Mouse (Mus musculus) kidney, postnatal 25 days (tissue): Measurements from ENCODE around the gene Anxa6.
A peak's percentile ranks its signal among the peaks of the same experiment; 100 is the strongest.

ENCODE experiments used
- DNase-seq, 2 experiments: peaks; one replicate each; pipeline ENCODE4 v3.0.0; 2021; ENCODE audit warnings: mixed read lengths in 2 of 2

The Anxa6 gene

DNA sequence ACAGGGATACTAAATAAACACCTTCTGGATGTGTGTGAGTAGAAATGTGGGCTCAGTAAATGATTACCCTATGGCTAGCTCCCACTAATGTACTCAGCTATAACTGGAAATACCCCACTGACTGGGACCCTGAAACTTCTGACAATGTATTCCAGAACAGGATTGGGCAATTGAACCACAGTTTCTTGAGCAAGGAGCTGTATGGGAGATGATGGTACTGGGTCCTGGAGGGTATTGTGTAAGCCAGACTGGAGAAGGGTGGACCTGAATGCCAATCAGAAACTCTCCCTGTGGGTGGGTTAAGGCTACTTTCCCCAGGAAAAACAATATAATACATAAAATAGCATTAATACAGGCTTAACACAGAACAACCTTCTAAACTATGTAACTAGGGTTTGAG, 43.3 kb downstream of the Anxa6 start:
- no peak for DNase-seq

DNA sequence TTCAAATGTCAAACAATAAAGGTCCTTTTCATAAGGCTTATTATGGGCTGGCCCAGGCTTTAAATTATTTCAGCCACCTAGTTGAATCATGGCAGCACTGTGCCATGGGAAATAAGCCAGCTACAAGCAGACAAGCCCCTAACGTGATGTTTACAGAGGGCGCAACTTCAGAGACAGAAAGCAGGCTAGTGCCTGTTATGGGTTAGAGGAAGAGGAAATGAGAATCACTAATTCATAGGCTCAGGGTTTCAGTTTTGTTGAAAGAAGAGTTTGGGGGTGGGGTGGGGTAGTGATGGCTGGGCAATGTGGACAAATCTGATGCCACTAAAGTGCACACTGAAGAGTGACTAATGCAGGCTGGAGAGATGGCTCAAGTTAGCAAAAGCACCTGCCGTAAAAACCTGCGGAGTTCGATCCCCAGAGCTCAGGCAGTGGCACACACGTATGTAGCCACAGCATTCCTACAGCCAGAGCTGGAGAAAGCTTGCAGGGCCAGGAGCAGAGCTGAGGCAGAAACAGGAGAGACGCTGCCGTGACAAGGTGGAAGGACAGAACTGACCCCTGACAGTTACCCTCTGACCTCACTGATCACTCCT, 44.4 kb downstream of the Anxa6 start:
- DNase-seq: no peak

DNA sequence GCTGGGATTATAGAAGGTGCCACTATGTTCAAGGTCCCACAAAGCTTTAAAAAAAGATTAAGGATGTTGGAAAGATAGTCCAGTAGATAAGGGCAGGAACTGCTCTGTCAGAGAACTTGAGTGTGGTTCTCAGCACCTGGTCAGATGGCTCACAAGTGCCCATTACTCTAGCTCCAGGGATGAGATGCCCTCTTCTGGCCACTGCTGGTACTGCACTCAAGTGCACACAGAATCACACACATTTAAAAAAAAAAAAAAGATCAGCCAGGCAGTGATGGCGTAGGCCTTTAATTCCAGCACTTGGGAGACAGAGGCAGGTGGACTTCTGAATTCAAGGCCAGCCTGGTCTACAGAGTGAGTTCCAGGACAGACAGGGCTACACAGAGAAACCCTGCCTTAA, 45.3 kb downstream of the Anxa6 start:
- peak in 1 of 2 experiments; percentile 67 for DNase-seq

DNA sequence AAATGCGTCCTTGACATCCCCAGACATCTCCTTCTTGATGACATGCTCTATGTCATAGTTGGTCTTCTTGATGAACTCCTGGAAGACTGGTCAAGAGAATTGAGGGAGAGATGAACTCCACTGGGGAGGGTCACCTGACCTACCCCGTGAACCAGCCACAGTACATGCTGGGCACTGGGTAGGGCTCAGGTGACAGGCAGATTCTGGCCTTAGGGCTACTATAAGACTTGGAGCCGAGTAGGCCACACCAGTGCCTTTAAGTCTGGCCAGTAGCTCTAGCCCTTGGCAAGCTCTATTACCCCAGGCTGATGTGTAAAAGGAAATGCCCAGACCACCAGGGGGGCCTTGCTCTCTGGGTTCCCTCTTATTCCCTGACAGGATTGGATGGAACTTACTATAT, 48.2 kb downstream of the Anxa6 start:
- no peak for DNase-seq

- no peak for DNase-seq
Observed at GRCm38 (mm10) chr11:54984581-54984980, 48.7 kb downstream of the Anxa6 start.

DNA sequence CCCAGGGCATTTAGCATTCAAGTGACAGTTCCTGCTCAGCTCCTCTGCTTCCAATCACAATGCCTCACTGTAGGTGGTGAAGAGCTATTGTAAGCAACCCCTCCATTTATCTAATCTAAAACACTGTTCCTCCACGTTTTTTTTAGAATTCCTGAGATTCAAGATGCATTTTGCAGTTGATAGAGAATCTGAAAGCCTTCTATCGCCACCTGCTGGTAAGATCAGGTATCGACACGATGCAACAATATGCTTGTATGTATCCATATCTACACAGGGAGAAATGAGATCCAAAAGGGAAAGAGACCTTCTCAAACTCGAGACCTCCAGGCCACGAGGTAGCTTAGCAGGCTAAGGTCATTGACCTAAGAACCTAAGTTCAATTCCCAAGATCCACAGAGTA, 49.2 kb downstream of the Anxa6 start:
- peak; percentile 61 to 91 for DNase-seq

DNA sequence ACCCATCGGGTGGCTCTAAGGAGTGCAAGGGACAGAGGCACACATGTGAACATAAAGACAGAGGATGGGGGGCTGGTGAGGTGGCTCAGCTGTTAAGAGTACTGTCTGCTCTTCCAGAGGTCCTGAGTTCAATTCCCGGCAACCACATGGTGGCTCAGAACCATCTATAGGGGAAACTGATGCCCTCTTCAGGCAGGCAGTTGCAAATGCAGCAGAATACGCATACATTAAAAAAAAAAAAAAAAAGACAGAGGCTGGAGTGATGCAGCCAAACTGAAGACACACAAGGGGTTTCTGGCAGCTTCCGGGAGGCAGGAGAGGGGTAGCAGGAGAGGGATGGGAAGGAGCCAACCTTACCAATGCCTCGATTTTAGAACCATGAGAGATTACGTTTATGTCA, 50.7 kb downstream of the Anxa6 start:
- DNase-seq: no peak

GRCm38 (mm10) chr11:54981630-54982029, 51.6 kb downstream of the Anxa6 start:
- DNase-seq: no peak

DNA sequence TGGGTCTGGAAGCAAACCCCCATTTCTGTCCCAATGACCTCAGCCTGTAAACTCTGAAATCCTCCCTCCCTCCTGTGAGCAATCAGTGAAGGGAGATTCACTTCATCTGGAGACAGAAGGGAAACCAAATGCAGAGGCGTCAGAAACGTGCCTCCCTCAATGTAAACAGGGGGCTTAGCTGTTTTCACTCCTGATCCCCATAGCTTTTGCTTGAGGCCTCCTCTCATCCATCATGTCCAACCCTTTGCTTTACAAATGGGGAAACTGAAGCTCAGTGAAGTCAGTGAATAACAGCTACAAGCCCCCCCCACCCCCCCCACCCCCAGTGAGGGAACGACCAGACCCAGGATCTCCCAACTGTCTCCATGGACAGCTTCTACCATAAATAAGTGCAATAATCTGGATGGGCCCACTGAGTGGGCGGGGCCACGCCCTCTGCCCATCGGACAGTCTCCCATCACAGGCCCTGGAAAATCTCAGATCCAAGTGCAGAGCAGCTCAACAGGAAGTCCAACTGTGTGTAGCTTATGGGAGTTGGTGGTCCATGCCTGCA, 55.8 kb downstream of the Anxa6 start:
- DNase-seq: no peak

- no peak for DNase-seq
Observed at GRCm38 (mm10) chr11:54976351-54976750, 56.9 kb downstream of the Anxa6 start.

DNA sequence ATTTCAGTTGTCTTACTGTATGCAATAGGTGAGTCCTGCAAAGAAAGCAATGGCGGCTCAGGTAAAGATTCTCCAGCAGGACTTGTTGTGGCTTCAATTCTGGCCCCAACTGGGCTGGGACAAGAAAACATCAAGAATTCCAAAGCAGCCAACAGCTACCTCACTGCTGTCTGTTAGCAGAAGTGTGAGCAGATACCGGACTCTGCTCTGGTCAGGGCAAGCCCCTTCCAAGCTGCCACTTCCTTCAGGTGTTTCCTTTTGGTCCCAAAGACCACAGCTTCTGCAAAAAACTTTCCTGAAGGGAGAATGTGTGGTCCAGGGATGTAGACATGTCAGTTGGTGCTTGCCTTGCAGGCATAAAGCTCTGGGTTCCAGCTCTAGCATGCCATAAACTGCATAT, 57.5 kb downstream of the Anxa6 start:
- no peak for DNase-seq

- DNase-seq: no peak
Observed at GRCm38 (mm10) chr11:54975340-54975739, 57.9 kb downstream of the Anxa6 start.

GRCm38 (mm10) chr11:54974639-54975038, 58.6 kb downstream of the Anxa6 start:
- DNase-seq: no peak

GRCm38 (mm10) chr11:54973481-54974212, 59.6 kb downstream of the Anxa6 start:
- peak; percentile 75 to 86 for DNase-seq

DNA sequence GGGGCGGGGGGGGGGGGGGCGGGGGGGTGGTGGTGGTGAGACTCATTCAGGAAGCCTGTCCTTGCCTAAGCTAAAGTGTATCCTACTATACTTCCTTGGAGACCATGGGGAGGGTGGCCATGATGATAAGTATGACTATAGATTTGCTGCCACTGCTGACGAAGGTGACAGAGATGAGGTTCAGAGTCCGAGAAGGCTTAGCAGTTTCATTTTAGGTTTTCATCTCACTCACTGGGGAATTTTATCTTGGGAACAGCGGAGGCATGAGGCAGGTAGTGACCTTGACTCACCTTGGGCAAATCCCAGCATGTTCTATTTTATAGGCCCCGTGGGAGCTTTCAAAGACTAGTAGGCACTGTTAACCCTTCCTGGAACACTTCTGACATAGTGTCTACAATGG, 60.5 kb downstream of the Anxa6 start:
- DNase-seq: no peak

GRCm38 (mm10) chr11:54972049-54972723, 61.1 kb downstream of the Anxa6 start:
- no peak for DNase-seq

DNA sequence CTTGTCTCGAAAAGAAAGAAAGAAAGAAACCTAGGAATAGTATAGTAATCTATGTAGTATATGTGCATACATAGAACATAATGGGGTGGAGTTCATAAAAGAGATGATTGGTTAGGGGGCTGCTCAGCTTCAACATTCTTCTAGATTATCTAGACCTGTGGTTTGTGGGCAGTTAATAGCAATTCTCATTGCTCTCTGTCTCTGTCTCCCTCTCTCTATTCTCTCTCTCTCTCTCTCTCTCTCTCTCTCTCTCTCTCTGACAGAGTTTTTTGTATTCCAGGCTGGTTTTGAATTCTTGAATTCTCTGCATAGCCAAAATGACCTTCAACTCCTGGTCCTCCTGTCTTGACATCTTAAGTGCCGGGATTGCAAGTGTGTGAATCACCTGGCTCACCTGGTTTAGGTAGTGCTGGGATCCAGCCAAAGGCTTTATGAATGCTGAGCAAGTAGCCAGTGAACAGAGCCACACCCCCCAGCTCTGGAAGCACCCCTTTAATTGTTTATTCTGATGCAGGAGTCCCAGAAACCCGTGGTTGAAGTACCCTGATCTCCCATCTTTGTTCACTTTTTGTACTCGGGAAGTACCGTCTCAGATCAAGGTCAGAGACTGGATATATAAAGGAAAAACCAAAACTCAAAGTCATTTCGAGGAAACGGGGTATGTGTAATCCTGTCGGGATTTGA, 61.7 kb downstream of the Anxa6 start:
- DNase-seq: no peak

GRCm38 (mm10) chr11:54965234-54965633, 68.0 kb downstream of the Anxa6 start:
- no peak for DNase-seq

GRCm38 (mm10) chr11:54962810-54963209, 70.4 kb downstream of the Anxa6 start, which contains the start of gene Tnip1:
TSS of gene Tnip1 (minus strand) at chr11:54962917.
- peak; percentile 28 to 60 for DNase-seq

GRCm38 (mm10) chr11:54961921-54962320, 71.3 kb downstream of the Anxa6 start:
- DNase-seq: no peak

DNA sequence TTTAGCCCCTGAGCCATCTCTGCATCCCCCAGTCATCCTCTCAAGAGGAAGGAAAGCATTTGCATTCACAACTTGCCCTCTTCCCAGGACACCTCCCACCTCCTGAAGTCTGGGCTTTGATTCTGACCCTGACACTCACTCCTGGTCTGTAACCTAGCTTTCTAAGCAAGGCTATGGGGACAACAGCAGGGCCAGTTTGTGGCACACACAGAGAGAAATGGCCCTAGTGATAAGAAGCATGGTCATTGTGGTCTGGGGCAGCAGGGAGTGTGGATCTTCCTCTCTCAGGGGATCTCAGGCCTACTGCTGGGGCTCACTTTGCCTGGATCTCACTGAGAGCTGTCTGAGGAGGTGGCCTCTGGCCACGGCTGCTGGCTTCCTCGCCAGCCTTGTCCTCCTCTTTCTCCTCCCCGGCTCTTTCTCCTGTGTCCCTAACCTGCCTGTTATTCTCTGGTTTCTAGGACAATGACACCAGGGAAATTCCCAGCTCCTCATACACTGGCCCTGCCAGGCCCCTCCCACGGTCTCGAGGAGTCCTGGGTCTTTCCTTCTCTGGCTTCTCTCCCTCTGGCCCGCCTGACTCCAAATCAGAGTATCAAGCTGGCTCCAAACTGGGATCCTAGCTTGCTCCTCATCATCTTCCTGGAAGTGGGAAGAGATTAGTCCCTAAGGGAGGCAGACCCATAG, 71.9 kb downstream of the Anxa6 start:
- no peak for DNase-seq

GRCm38 (mm10) chr11:54960251-54960650, 73.0 kb downstream of the Anxa6 start:
- no peak for DNase-seq
